Mouse (Mus musculus) liver, embryonic 12.5 days (tissue): ENCODE data around the gene Tnfaip2. TPM values are rescaled to one million over a fixed set of nuclear protein-coding genes. Genes with fewer than 3 reads are reported as not detected.
A peak's percentile ranks its signal among the peaks of the same experiment; 100 is the strongest.

ENCODE experiments used
- ATAC-seq: fragments of 200-750 bp; cut with Nextera tagmentation; 2 replicates; pipeline ENCODE4 v1.8.0; 2017; ENCODE audit warnings: moderate number of reproducible peaks, mild to moderate bottlenecking, moderate library complexity
- H3K27ac ChIP-seq: fragments of 300-500 bp; sonication (generic); 2 replicates; pipeline ENCODE4 v1.5.1; 2016; ENCODE audit warnings: mild to moderate bottlenecking
- H3K27me3 ChIP-seq: fragments of 300-500 bp; sonication (generic); replicated peaks from 2 replicates; pipeline ENCODE4 v1.6.1; 2016; ENCODE audit warnings: mild to moderate bottlenecking, moderate library complexity
- H3K36me3 ChIP-seq: fragments of 300-500 bp; sonication (generic); 2 replicates; pipeline ENCODE4 v1.6.1; 2016; ENCODE audit warnings: mild to moderate bottlenecking, moderate library complexity
- H3K4me1 ChIP-seq: fragments of 300-500 bp; sonication (generic); 2 replicates; pipeline ENCODE4 v1.6.1; 2016
- H3K4me2 ChIP-seq: fragments of 300-500 bp; sonication (generic); 2 replicates; pipeline ENCODE4 v1.6.1; 2016; ENCODE audit warnings: mild to moderate bottlenecking, moderate library complexity
- H3K4me3 ChIP-seq: fragments of 300-500 bp; sonication (generic); 2 replicates; pipeline ENCODE4 v1.5.1; 2016; ENCODE audit warnings: mild to moderate bottlenecking, moderate library complexity
- H3K9ac ChIP-seq: fragments of 300-500 bp; sonication (generic); 2 replicates; pipeline ENCODE4 v1.6.1; 2016; ENCODE audit warnings: mild to moderate bottlenecking, moderate library complexity
- H3K9me3 ChIP-seq: fragments of 300-500 bp; sonication (generic); replicated peaks from 2 replicates; pipeline ENCODE4 v1.6.1; 2016; ENCODE audit warnings: mild to moderate bottlenecking, moderate library complexity
- WGBS: fragments of 180-500 bp; shearing (Covaris S2); methylation state at CpG from one replicate; pipeline ENCODE4 v1.1.7; 2016; ENCODE audit not compliant: insufficient replicate concordance; 5-methylcytosine and 5-hydroxymethylcytosine counted together
- polyA plus RNA-seq: library from polyadenylated mRNA; unstranded; fragments of >200 nt; fragmentation: Nextera tagmentation; extraction: Ambion mirVana; gene quantifications from 2 replicates; pipeline ENCODE4 v1.2.1, GENCODE M21; 2016

Gene Tnfaip2
- polyA plus RNA-seq, 1 experiment from 2014 or later, result 88.6 TPM

DNA sequence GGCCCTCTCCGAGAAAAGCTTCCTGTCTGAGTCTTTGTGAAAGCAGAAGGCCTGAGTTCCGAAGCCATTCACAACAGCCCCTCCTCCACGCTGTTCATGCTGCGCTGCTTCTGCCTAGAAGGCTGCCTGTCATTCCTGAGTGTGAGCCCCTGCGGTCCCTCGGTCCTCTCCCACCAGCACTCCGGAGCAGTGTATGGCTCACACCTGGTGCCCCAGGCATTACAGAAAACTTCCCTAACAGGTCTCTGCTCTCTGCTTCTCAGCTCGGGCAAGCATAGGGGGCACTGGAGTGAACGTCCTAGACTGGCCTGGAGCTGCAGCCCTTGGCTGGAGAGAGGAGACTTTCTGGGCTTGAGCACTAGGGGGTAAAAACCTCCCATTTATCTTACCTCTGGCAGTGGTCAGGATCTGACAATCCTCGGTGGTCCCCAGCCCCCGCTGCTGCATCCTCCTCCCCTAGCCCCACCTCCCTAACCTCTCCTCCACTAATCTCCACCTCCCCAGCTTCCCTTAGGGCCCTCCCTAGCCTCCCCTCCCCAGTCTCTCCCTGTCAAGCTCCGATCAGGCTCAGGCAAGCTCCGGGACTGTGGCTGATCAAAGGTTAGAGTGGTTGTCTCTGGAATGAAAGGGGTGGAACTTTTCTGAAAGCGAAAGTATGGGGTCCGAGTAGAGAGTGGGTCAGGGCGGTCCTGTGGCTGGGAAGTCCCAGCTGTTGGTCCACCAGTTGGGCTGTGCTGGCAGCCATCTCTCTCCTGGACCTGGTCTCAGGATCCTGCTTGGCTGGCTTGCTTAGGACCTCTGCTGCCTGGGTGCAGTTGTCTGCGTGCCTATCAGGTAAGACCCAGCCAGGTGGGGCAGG is 25.1 kb upstream of the Tnfaip2 start, which contains the start of gene Exoc3l4:
Exoc3l4 (plus strand) TSS at position 97 of the 859 bp plus-strand sequence.
- peak; percentile 61 for ATAC-seq
- peak within 1 kb of the TSS; percentile 61 for H3K4me2 ChIP-seq
- H3K9ac ChIP-seq, result peak within 1 kb of the TSS; percentile 18
- H3K36me3 ChIP-seq, result no peaks in the 10 kb centered on the region
- H3K4me1 ChIP-seq, result peaks cover 57% of the 10 kb centered on the region
- H3K4me3 ChIP-seq, result peak within 1 kb of the TSS; percentile 40
- WGBS, result 4% methylated on average over 17 of the region's 17 CpGs
- peak within 1 kb of the TSS; percentile 55 for H3K27ac ChIP-seq
- peaks cover 78% of the 10 kb centered on the region for H3K27me3 ChIP-seq
- no peaks in the 10 kb centered on the region for H3K9me3 ChIP-seq

GRCm38 (mm10) chr12:111419918-111420317 is 22.4 kb upstream of the Tnfaip2 start:
- Histone ChIP-seq H3K27me3 (peaks cover 97% of the 10 kb centered on the region), H3K4me2 (0 out of 2 replicates have a peak overlapping the region, but pooled peaks have one; percentile 44), H3K4me1 (peaks cover 46% of the 10 kb centered on the region), H3K27ac (no peak overlapping the region), H3K36me3 (no peaks in the 10 kb centered on the region), H3K9ac (no peak overlapping the region), H3K4me3 (no peak overlapping the region), H3K9me3 (no peaks in the 10 kb centered on the region)
- no peak for ATAC-seq
- WGBS, result 30% methylated on average over 5 of the region's 5 CpGs

GRCm38 (mm10) chr12:111420946-111421709 is 21.1 kb upstream of the Tnfaip2 start:
- Histone ChIP-seq H3K4me3 (0 out of 2 replicates have a peak overlapping the region, but pooled peaks have one; percentile 8), H3K27ac (peak overlapping the region; percentile 53), H3K9me3 (no peaks in the 10 kb centered on the region), H3K36me3 (no peaks in the 10 kb centered on the region), H3K4me1 (peaks cover 54% of the 10 kb centered on the region), H3K27me3 (peaks cover 96% of the 10 kb centered on the region), H3K4me2 (peak overlapping the region; percentile 44), H3K9ac (peak overlapping the region; percentile 6)
- ATAC-seq, result peak; percentile 66
- WGBS, result 15% methylated on average over 7 of the region's 7 CpGs

DNA sequence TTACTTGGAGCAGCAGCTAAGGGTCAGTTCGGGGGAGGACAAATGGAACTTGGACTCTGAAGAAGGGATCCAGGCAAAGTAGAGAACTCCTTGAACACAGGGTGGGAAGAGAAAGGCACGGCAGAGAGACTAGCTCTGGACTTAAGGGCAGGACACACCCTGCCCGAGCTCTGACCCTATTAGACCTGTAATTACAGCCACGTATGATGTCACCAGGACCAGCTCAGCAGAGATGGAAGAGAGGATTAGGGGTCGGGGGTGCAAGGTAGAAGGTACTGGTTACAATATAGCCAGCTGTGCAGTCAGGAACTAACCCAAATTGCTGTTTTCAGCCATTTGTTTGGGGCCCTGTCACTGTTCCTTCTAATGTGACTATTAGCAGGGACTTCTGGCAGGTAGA is 19.4 kb upstream of the Tnfaip2 start:
- H3K9me3 ChIP-seq, result no peaks in the 10 kb centered on the region
- no peak overlapping the region for H3K4me2 ChIP-seq
- ATAC-seq, result no peak
- peaks cover 44% of the 10 kb centered on the region for H3K4me1 ChIP-seq
- H3K36me3 ChIP-seq, result no peaks in the 10 kb centered on the region
- 53% methylated on average over 5 of the region's 5 CpGs for whole genome bisulfite sequencing
- H3K27ac ChIP-seq, result no peak overlapping the region
- H3K27me3 ChIP-seq, result peaks cover 96% of the 10 kb centered on the region
- H3K4me3 ChIP-seq, result no peak overlapping the region
- H3K9ac ChIP-seq, result no peak overlapping the region

DNA sequence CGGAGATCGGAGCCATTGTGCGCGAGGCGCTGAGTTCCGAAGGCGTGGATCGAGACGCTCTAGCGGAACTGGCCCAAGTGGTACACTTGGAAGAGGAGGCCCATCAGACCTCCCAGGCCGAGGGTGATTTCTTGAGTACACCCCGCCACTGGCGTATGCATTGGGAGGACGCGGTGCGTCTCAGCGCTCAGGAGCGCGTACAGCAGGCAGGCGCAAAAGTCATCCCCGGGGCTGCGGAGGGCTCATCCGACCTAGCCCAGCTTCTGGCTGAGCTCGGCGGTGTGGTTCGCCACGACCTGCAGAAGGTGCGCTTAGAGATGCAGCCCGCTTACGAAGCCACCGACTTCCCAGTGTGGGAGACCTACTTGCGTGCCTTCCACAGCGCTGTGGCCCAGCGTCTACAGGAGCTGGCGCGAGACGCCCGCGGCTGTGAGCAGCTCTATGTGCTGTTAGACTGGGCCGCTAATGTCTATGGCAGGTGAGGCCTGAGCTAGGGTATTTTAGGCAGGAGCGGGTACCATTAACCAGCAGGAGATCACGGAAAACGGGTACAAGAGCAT is 18.6 kb upstream of the Tnfaip2 start:
- ATAC-seq, result no peak
- no peaks in the 10 kb centered on the region for H3K9me3 ChIP-seq
- WGBS, result 18% methylated on average over 43 of the region's 43 CpGs
- peaks cover 52% of the 10 kb centered on the region for H3K4me1 ChIP-seq
- H3K36me3 ChIP-seq, result no peaks in the 10 kb centered on the region
- H3K4me2 ChIP-seq, result 0 out of 2 replicates have a peak overlapping the region, but pooled peaks have one; percentile 1
- peaks cover 97% of the 10 kb centered on the region for H3K27me3 ChIP-seq
- no peak overlapping the region for H3K27ac ChIP-seq
- no peak overlapping the region for H3K9ac ChIP-seq
- H3K4me3 ChIP-seq, result no peak overlapping the region

DNA sequence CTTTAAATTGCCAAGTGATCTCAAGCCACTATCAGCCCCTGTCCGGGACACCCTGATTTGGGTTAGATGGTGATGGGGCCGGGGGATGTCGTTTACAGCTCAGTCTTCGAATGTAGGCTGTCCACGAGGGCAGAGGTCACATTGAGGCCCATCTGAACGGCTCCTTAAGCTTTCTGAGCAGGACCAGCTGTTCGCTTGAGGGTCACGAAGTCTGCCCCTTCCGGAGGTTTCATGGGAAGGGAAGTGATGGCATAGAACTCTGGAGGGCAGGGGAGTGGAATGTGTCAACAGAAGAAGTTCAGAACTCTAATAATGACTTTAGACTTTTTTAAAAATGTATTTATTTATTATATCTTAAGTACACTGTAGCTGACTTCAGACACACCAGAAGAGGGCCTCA is 17.7 kb upstream of the Tnfaip2 start:
- H3K4me3 ChIP-seq, result no peak overlapping the region
- H3K27me3 ChIP-seq, result peaks cover 97% of the 10 kb centered on the region
- no peaks in the 10 kb centered on the region for H3K9me3 ChIP-seq
- 41% methylated on average over 9 of the region's 9 CpGs for WGBS
- no peak overlapping the region for H3K27ac ChIP-seq
- H3K9ac ChIP-seq, result no peak overlapping the region
- H3K4me1 ChIP-seq, result peaks cover 59% of the 10 kb centered on the region
- no peaks in the 10 kb centered on the region for H3K36me3 ChIP-seq
- H3K4me2 ChIP-seq, result no peak overlapping the region
- ATAC-seq, result no peak

- 3% methylated on average over 15 of the region's 15 CpGs for WGBS
- Histone ChIP-seq H3K4me3 (no peak overlapping the region), H3K4me1 (peaks cover 59% of the 10 kb centered on the region), H3K36me3 (no peaks in the 10 kb centered on the region), H3K9ac (no peak overlapping the region), H3K27ac (no peak overlapping the region), H3K27me3 (peaks cover 99% of the 10 kb centered on the region), H3K4me2 (no peak overlapping the region), H3K9me3 (no peaks in the 10 kb centered on the region)
- no peak for ATAC-seq
These were observed 17.0 kb upstream of the Tnfaip2 start for GRCm38 (mm10) chr12:111425258-111425657.

GRCm38 (mm10) chr12:111425789-111426460 is 16.3 kb upstream of the Tnfaip2 start:
- no peak overlapping the region for H3K9ac ChIP-seq
- no peak overlapping the region for H3K4me2 ChIP-seq
- peaks cover 99% of the 10 kb centered on the region for H3K27me3 ChIP-seq
- ATAC-seq, result peak; percentile 48; the same call in 1 of the 2 replicates
- H3K36me3 ChIP-seq, result no peaks in the 10 kb centered on the region
- no peak overlapping the region for H3K27ac ChIP-seq
- WGBS, result 19% methylated on average over 29 of the region's 29 CpGs
- no peaks in the 10 kb centered on the region for H3K9me3 ChIP-seq
- no peak overlapping the region for H3K4me3 ChIP-seq
- H3K4me1 ChIP-seq, result peaks cover 59% of the 10 kb centered on the region

GRCm38 (mm10) chr12:111427438-111428113 is 14.7 kb upstream of the Tnfaip2 start:
- Histone ChIP-seq H3K4me2 (no peak overlapping the region), H3K36me3 (no peaks in the 10 kb centered on the region), H3K9me3 (no peaks in the 10 kb centered on the region), H3K27me3 (peaks cover 96% of the 10 kb centered on the region), H3K27ac (no peak overlapping the region), H3K4me3 (no peak overlapping the region), H3K9ac (no peak overlapping the region), H3K4me1 (peaks cover 59% of the 10 kb centered on the region)
- ATAC-seq, result no peak
- 68% methylated on average over 12 of the region's 12 CpGs for WGBS

- peaks cover 67% of the 10 kb centered on the region for H3K4me1 ChIP-seq
- no peaks in the 10 kb centered on the region for H3K9me3 ChIP-seq
- no peaks in the 10 kb centered on the region for H3K36me3 ChIP-seq
- WGBS, result 37% methylated on average over 8 of the region's 8 CpGs
- peak overlapping the region; percentile 75; the same call in 1 of the 2 replicates for H3K4me2 ChIP-seq
- ATAC-seq, result no peak
- H3K27me3 ChIP-seq, result peaks cover 89% of the 10 kb centered on the region
- no peak overlapping the region for H3K9ac ChIP-seq
- no peak overlapping the region; the same call in 1 of the 2 replicates for H3K4me3 ChIP-seq
- no peak overlapping the region for H3K27ac ChIP-seq
These were observed 13.9 kb upstream of the Tnfaip2 start for GRCm38 (mm10) chr12:111428364-111428763.
